Mouse (Mus musculus): ENCODE results near the gene Enox1. TPM values are rescaled to one million over a fixed set of nuclear protein-coding genes. Genes with fewer than 3 reads are reported as not detected.

The Enox1 gene
- polyA plus RNA-seq, 1 experiment, result 0.65 TPM

- 82% methylated on average over 10 of the region's 10 CpGs for WGBS
- Histone ChIP-seq H3K27ac (ENCODE audit: control insufficient read depth, insufficient read depth, low read depth, low read length, poor library complexity) (no peak overlapping the region), H3K4me1 (ENCODE audit: control insufficient read depth, insufficient read depth, low read length) (no peaks in the 10 kb centered on the region), H3K4me3 (replicated peaks; ENCODE audit: control insufficient read depth, low read depth, low read length) (no peak overlapping the region)
- TF ChIP-seq POLR2A (IDR thresholded peaks at IDR 0.05; ENCODE audit: borderline replicate concordance, control insufficient read depth, low read depth, low read length) (no peak), CTCF (IDR thresholded peaks at IDR 0.05; ENCODE audit: control insufficient read depth, insufficient read depth, low read length) (no peak)
Measured at GRCm38 (mm10) chr14:77632466-77633171, 476.1 kb downstream of the Enox1 start.

GRCm38 (mm10) chr14:77633172-77633542 lies 476.6 kb downstream of the Enox1 start:
- no peak overlapping the region for H3K27ac ChIP-seq (ENCODE audit: control insufficient read depth, insufficient read depth, low read depth, low read length, poor library complexity)
- no peak overlapping the region for H3K4me3 ChIP-seq (replicated peaks; ENCODE audit: control insufficient read depth, low read depth, low read length)
- H3K4me1 ChIP-seq (ENCODE audit: control insufficient read depth, insufficient read depth, low read length), result no peaks in the 10 kb centered on the region
- TF ChIP-seq CTCF (IDR thresholded peaks at IDR 0.05; ENCODE audit: control insufficient read depth, insufficient read depth, low read length) (no peak), POLR2A (IDR thresholded peaks at IDR 0.05; ENCODE audit: borderline replicate concordance, control insufficient read depth, low read depth, low read length) (no peak)
- WGBS, result 73% methylated on average over 2 of the region's 2 CpGs

- Histone ChIP-seq H3K4me3 (replicated peaks; ENCODE audit: control insufficient read depth, low read depth, low read length) (no peak overlapping the region), H3K27ac (ENCODE audit: control insufficient read depth, insufficient read depth, low read depth, low read length, poor library complexity) (no peak overlapping the region), H3K4me1 (ENCODE audit: control insufficient read depth, insufficient read depth, low read length) (no peaks in the 10 kb centered on the region)
- TF ChIP-seq CTCF (IDR thresholded peaks at IDR 0.05; ENCODE audit: control insufficient read depth, insufficient read depth, low read length), result no peak
- WGBS, result 57% methylated on average over 6 of the region's 6 CpGs
Measured at GRCm38 (mm10) chr14:77636931-77637330, 480.4 kb downstream of the Enox1 start.

GRCm38 (mm10) chr14:77638148-77638547 lies 481.6 kb downstream of the Enox1 start:
- no peaks in the 10 kb centered on the region for H3K4me1 ChIP-seq (ENCODE audit: control insufficient read depth, insufficient read depth, low read length)
- TF ChIP-seq POLR2A (IDR thresholded peaks at IDR 0.05; ENCODE audit: borderline replicate concordance, control insufficient read depth, low read depth, low read length) (no peak), CTCF (IDR thresholded peaks at IDR 0.05; ENCODE audit: control insufficient read depth, insufficient read depth, low read length) (no peak)
- 77% methylated on average over 3 of the region's 3 CpGs for whole genome bisulfite sequencing

GRCm38 (mm10) chr14:77638616-77639015 lies 482.1 kb downstream of the Enox1 start:
- 77% methylated on average over 3 of the region's 3 CpGs for WGBS
- Histone ChIP-seq H3K4me1 (ENCODE audit: control insufficient read depth, insufficient read depth, low read length) (no peaks in the 10 kb centered on the region), H3K4me3 (replicated peaks; ENCODE audit: control insufficient read depth, low read depth, low read length) (no peak overlapping the region), H3K27ac (ENCODE audit: control insufficient read depth, insufficient read depth, low read depth, low read length, poor library complexity) (no peak overlapping the region)
- TF ChIP-seq POLR2A (IDR thresholded peaks at IDR 0.05; ENCODE audit: borderline replicate concordance, control insufficient read depth, low read depth, low read length) (no peak), CTCF (IDR thresholded peaks at IDR 0.05; ENCODE audit: control insufficient read depth, insufficient read depth, low read length) (no peak)

More at GRCm38 (mm10) chr14:77638148-77638547, 481.6 kb downstream of the Enox1 start:
- H3K27ac ChIP-seq (ENCODE audit: control insufficient read depth, insufficient read depth, low read depth, low read length, poor library complexity), result no peak overlapping the region
- H3K4me3 ChIP-seq (replicated peaks; ENCODE audit: control insufficient read depth, low read depth, low read length), result no peak overlapping the region

GRCm38 (mm10) chr14:77639586-77639985 lies 483.0 kb downstream of the Enox1 start:
- Histone ChIP-seq H3K27ac (ENCODE audit: control insufficient read depth, insufficient read depth, low read depth, low read length, poor library complexity) (no peak overlapping the region), H3K4me3 (replicated peaks; ENCODE audit: control insufficient read depth, low read depth, low read length) (no peak overlapping the region), H3K4me1 (ENCODE audit: control insufficient read depth, insufficient read depth, low read length) (no peaks in the 10 kb centered on the region)
- TF ChIP-seq POLR2A (IDR thresholded peaks at IDR 0.05; ENCODE audit: borderline replicate concordance, control insufficient read depth, low read depth, low read length) (no peak), CTCF (IDR thresholded peaks at IDR 0.05; ENCODE audit: control insufficient read depth, insufficient read depth, low read length) (no peak)
- 83% methylated on average over 2 of the region's 2 CpGs for whole genome bisulfite sequencing

- Histone ChIP-seq H3K4me3 (replicated peaks; ENCODE audit: control insufficient read depth, low read depth, low read length) (no peak overlapping the region), H3K4me1 (ENCODE audit: control insufficient read depth, insufficient read depth, low read length) (no peaks in the 10 kb centered on the region; the same call in 1 of the 2 replicates), H3K27ac (ENCODE audit: control insufficient read depth, insufficient read depth, low read depth, low read length, poor library complexity) (no peak overlapping the region)
- TF ChIP-seq CTCF (IDR thresholded peaks at IDR 0.05; ENCODE audit: control insufficient read depth, insufficient read depth, low read length) (no peak), POLR2A (IDR thresholded peaks at IDR 0.05; ENCODE audit: borderline replicate concordance, control insufficient read depth, low read depth, low read length) (no peak)
- 81% methylated on average over 6 of the region's 6 CpGs for WGBS
Measured at GRCm38 (mm10) chr14:77642314-77642713, 485.8 kb downstream of the Enox1 start.

- Histone ChIP-seq H3K27ac (ENCODE audit: control insufficient read depth, insufficient read depth, low read depth, low read length, poor library complexity) (no peak overlapping the region), H3K4me1 (ENCODE audit: control insufficient read depth, insufficient read depth, low read length) (no peaks in the 10 kb centered on the region; the same call in 1 of the 2 replicates), H3K4me3 (replicated peaks; ENCODE audit: control insufficient read depth, low read depth, low read length) (no peak overlapping the region)
- WGBS, result 69% methylated on average over 2 of the region's 2 CpGs
- TF ChIP-seq CTCF (IDR thresholded peaks at IDR 0.05; ENCODE audit: control insufficient read depth, insufficient read depth, low read length) (no peak), POLR2A (IDR thresholded peaks at IDR 0.05; ENCODE audit: borderline replicate concordance, control insufficient read depth, low read depth, low read length) (no peak)
Measured at GRCm38 (mm10) chr14:77646196-77646595, 489.6 kb downstream of the Enox1 start.

GRCm38 (mm10) chr14:77647017-77647416 lies 490.5 kb downstream of the Enox1 start:
- Histone ChIP-seq H3K27ac (ENCODE audit: control insufficient read depth, insufficient read depth, low read depth, low read length, poor library complexity) (no peak overlapping the region), H3K4me3 (replicated peaks; ENCODE audit: control insufficient read depth, low read depth, low read length) (no peak overlapping the region), H3K4me1 (ENCODE audit: control insufficient read depth, insufficient read depth, low read length) (no peaks in the 10 kb centered on the region; the same call in 1 of the 2 replicates)
- 89% methylated on average over 6 of the region's 6 CpGs for WGBS
- TF ChIP-seq POLR2A (IDR thresholded peaks at IDR 0.05; ENCODE audit: borderline replicate concordance, control insufficient read depth, low read depth, low read length), result no peak
- TF ChIP-seq CTCF (IDR thresholded peaks at IDR 0.05; ENCODE audit: control insufficient read depth, insufficient read depth, low read length), result no peak
